Mouse (Mus musculus) neural tube, embryonic 12.5 days (tissue): ENCODE measurements around the gene Atxn1. TPM values are rescaled to one million over a fixed set of nuclear protein-coding genes. Genes with fewer than 3 reads are reported as not detected.

Experiments
- ATAC-seq: fragments of 200-750 bp; cut with Nextera tagmentation; 2 replicates; pipeline ENCODE4 v1.8.0; 2017; ENCODE audit warnings: low read depth, mild to moderate bottlenecking, moderate TSS enrichment, moderate library complexity; ENCODE audit not compliant: low FRiP score
- H3K27ac ChIP-seq: fragments of 300-500 bp; sonication (generic); 2 replicates; pipeline ENCODE4 v1.5.1; 2016
- H3K27me3 ChIP-seq: fragments of 300-500 bp; sonication (generic); replicated peaks from 2 replicates; pipeline ENCODE4 v1.6.1; 2016; ENCODE audit warnings: mild to moderate bottlenecking
- H3K36me3 ChIP-seq: fragments of 300-500 bp; sonication (generic); 2 replicates; pipeline ENCODE4 v1.6.1; 2016; ENCODE audit warnings: mild to moderate bottlenecking
- H3K4me1 ChIP-seq: fragments of 300-500 bp; sonication (generic); 2 replicates; pipeline ENCODE4 v1.6.1; 2016
- H3K4me2 ChIP-seq: fragments of 300-500 bp; sonication (generic); replicated peaks from 2 replicates; pipeline ENCODE4 v1.6.1; 2016; ENCODE audit warnings: mild to moderate bottlenecking
- H3K4me3 ChIP-seq: fragments of 300-500 bp; sonication (generic); 2 replicates; pipeline ENCODE4 v1.5.1; 2016
- H3K9ac ChIP-seq: fragments of 300-500 bp; sonication (generic); 2 replicates; pipeline ENCODE4 v1.6.1; 2016; ENCODE audit warnings: mild to moderate bottlenecking
- H3K9me3 ChIP-seq: fragments of 300-500 bp; sonication (generic); 2 replicates; pipeline ENCODE4 v1.6.1; 2016; ENCODE audit warnings: mild to moderate bottlenecking
- WGBS: fragments of 180-500 bp; shearing (Covaris S2); methylation state at CpG from one replicate; pipeline ENCODE4 v1.1.7; 2016; 5-methylcytosine and 5-hydroxymethylcytosine counted together
- polyA plus RNA-seq: library from polyadenylated mRNA; unstranded; fragments of >200 nt; fragmentation: Nextera tagmentation; extraction: Ambion mirVana; gene quantifications from 2 replicates; pipeline ENCODE4 v1.2.1, GENCODE M21; 2016

Atxn1 gene
- polyA plus RNA-seq, 1 experiment from 2014 or later = 3.4 TPM

DNA sequence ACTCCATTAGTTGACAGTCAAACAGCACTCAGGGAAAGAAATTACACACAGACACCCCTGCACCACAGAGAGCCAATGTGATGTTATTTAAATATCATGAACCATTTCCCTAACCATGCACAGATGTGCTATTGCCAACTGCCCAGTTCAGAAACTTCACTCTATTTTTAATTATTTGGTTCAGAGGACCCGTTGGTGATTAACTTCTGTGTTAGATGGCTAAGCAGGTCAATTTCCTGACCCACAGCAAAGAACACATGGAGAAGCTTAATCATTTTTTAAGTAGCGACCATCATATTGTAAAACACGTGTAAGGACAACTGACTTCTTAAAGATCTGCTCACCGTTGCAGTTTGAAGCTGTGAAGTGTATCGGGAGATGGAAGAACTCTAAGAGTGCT is 26.7 kb downstream of the Atxn1 start:
- no peaks in the 10 kb centered on the region for H3K4me1 ChIP-seq
- H3K36me3 ChIP-seq = no peaks in the 10 kb centered on the region
- H3K27me3 ChIP-seq = no peaks in the 10 kb centered on the region
- no peak overlapping the region for H3K4me2 ChIP-seq
- H3K27ac ChIP-seq = no peak overlapping the region
- no peaks in the 10 kb centered on the region for H3K9me3 ChIP-seq
- no peak overlapping the region for H3K9ac ChIP-seq
- 87% methylated on average over 5 of the region's 5 CpGs for WGBS
- ATAC-seq = no peak
- no peak overlapping the region for H3K4me3 ChIP-seq

DNA sequence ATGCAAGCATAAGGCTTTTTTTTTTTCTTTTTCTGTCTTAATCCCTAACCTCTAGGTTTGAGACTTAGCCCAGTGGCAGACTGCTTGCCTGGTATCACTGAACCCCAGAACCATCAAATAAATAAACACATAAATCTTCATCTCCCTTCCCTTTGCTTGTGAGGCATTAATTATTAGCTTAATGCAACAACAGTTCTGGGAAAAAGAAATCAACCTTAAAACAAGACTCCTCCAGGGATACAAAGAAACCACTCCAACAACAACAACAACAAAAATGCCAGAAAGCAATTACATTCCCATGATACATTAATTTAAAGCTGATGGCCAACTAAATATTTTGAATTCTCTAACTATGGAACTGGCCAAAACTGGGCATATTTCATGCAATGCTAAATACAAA is 28.0 kb downstream of the Atxn1 start:
- no peak for ATAC-seq
- no peak overlapping the region for H3K4me2 ChIP-seq
- H3K9ac ChIP-seq = no peak overlapping the region
- no peaks in the 10 kb centered on the region for H3K4me1 ChIP-seq
- H3K9me3 ChIP-seq = no peaks in the 10 kb centered on the region
- no peak overlapping the region for H3K4me3 ChIP-seq
- no peaks in the 10 kb centered on the region for H3K27me3 ChIP-seq
- no peak overlapping the region for H3K27ac ChIP-seq
- no peaks in the 10 kb centered on the region for H3K36me3 ChIP-seq

DNA sequence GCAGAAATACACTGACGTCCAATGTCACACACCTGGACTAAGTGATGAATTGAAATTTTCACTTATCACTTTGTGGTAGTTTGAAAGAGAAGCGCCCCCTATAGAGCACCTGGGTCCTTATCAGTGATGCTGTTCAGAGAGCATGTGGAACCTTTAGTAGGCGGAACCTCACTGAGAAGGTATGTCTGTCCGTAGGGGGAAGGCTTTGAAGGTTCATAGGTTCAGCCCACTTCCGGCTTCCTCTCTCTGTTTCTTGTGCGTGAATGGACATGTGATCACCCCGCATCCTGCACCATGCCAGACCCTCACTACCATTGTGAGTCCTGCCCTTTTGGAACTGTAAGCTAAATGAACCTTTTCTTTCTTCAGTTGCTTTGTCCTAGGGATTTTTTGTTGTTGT is 29.0 kb downstream of the Atxn1 start:
- no peaks in the 10 kb centered on the region for H3K27me3 ChIP-seq
- no peaks in the 10 kb centered on the region for H3K4me1 ChIP-seq
- no peak for ATAC-seq
- H3K27ac ChIP-seq = no peak overlapping the region
- H3K9me3 ChIP-seq = no peaks in the 10 kb centered on the region
- WGBS = 84% methylated on average over 7 of the region's 7 CpGs
- no peaks in the 10 kb centered on the region for H3K36me3 ChIP-seq
- no peak overlapping the region for H3K4me2 ChIP-seq
- no peak overlapping the region for H3K4me3 ChIP-seq
- H3K9ac ChIP-seq = no peak overlapping the region

DNA sequence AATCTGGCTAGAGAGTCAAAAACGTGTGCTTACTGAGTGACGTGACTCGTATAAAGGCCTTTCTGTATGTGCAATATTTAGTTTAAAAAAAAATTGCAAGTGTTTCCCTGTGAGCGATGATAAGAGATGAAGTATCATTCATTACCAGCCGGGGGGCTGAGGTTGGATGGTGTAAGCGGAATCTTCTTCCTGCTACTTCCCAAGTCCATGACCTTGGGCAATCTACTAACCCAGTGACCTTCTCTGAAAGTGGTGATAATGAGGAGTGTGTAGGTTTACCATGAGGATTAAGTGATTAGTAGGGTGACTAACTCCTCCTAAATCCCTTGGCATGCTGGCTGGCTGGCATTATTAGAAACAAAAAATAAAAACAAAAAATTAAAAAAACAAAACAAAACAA is 30.0 kb downstream of the Atxn1 start:
- no peak for ATAC-seq
- Histone ChIP-seq H3K9ac (no peak overlapping the region), H3K27ac (no peak overlapping the region), H3K9me3 (no peaks in the 10 kb centered on the region), H3K27me3 (no peaks in the 10 kb centered on the region), H3K4me3 (no peak overlapping the region), H3K4me2 (no peak overlapping the region), H3K36me3 (no peaks in the 10 kb centered on the region), H3K4me1 (no peaks in the 10 kb centered on the region)
- 91% methylated on average over 6 of the region's 6 CpGs for WGBS

DNA sequence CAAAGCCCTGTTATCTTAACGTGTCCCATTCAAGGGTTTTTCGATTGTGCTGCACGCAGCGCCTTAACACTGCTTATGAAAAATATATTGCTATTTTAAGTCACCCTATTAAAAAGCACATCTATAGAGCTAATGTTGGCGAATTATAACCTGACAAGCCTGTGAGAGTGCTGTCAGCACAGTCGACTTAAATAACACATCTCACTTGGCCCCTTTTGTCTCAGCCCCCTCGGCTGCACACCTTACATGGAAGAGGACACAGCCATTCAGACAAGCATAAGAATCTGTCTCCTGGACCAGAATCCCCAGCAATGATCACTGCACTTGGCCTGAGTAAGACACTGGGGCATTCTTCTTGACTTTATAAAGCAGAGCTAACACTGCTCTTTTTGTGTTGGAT is 30.7 kb downstream of the Atxn1 start:
- Histone ChIP-seq H3K9me3 (no peaks in the 10 kb centered on the region), H3K36me3 (no peaks in the 10 kb centered on the region), H3K4me1 (no peaks in the 10 kb centered on the region), H3K27ac (no peak overlapping the region), H3K27me3 (no peaks in the 10 kb centered on the region), H3K4me3 (no peak overlapping the region), H3K4me2 (no peak overlapping the region), H3K9ac (no peak overlapping the region)
- no peak for ATAC-seq
- 76% methylated on average over 7 of the region's 7 CpGs for WGBS

DNA sequence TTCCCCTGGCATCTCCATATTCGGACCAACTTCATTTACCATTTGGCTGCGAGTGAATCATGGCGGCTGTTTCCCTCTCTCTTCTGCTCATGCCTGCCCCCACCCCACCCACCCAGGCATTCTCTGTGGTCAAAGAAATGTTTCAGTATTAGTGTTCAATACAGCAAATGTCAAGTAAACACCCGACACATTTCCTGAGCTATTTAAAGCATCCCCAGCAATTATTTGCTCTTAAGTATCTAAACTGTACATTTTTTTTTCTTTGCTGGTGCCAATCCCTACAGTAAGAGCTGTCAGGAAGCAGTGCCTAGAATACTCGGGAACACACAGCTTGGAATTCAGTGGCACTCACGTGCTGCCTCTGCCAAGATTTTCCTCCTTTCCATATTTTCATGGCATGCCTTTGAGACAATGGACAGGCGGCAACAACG is 32.3 kb downstream of the Atxn1 start:
- H3K27me3 ChIP-seq = no peaks in the 10 kb centered on the region
- no peaks in the 10 kb centered on the region for H3K9me3 ChIP-seq
- no peak for ATAC-seq
- H3K9ac ChIP-seq = no peak overlapping the region
- no peak overlapping the region for H3K4me2 ChIP-seq
- no peak overlapping the region for H3K4me3 ChIP-seq
- no peaks in the 10 kb centered on the region for H3K4me1 ChIP-seq
- no peak overlapping the region for H3K27ac ChIP-seq
- WGBS = 84% methylated on average over 8 of the region's 8 CpGs
- H3K36me3 ChIP-seq = no peaks in the 10 kb centered on the region

DNA sequence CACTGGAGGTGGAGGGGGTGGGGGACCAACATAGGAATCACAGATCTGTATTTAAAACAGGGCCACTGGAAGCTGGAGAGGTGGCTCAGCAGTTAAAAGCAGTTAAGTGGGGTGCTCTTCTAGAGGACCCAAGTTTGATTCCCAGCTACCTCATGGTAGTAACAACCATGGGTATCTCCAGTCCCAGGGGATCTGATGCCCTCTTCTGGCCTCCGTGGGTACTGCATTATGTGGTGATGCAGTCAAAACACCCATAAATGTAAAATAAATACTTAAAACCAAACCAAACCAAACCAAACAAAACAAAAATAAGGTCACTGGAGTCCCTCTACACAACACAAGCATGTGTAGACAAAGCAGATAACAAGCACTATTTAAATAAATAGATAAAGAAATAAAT is 32.9 kb downstream of the Atxn1 start:
- ATAC-seq = no peak
- Histone ChIP-seq H3K4me1 (no peaks in the 10 kb centered on the region), H3K36me3 (no peaks in the 10 kb centered on the region), H3K27ac (no peak overlapping the region), H3K27me3 (no peaks in the 10 kb centered on the region), H3K9ac (no peak overlapping the region), H3K4me3 (no peak overlapping the region), H3K9me3 (no peaks in the 10 kb centered on the region), H3K4me2 (no peak overlapping the region)
- WGBS = 50% methylated on average over 1 of the region's 1 CpGs

DNA sequence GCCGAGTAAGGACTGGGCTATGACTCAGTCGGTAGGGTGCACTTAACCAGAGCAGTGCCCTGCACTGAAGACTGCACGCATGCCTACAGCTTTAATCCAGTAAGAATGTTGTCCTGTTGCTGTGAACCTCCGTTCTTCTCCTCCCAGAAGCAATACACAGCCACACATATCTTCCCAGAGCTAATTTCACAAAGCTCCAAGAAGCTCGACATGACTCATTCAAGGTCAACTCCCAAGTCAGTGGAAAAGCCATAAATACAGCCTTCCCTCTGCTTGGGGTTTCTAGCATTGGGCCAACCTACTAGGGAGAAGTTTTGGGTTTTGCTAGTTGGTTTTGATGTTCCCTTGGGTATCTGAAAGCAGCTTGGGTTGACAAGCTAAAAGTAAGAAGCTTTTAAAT is 33.6 kb downstream of the Atxn1 start:
- H3K4me1 ChIP-seq = no peaks in the 10 kb centered on the region
- H3K9me3 ChIP-seq = no peaks in the 10 kb centered on the region
- no peak overlapping the region for H3K9ac ChIP-seq
- no peak overlapping the region for H3K4me3 ChIP-seq
- WGBS = 93% methylated on average over 5 of the region's 5 CpGs
- H3K4me2 ChIP-seq = no peak overlapping the region
- H3K27ac ChIP-seq = no peak overlapping the region
- ATAC-seq = no peak
- no peaks in the 10 kb centered on the region for H3K27me3 ChIP-seq
- no peaks in the 10 kb centered on the region for H3K36me3 ChIP-seq

DNA sequence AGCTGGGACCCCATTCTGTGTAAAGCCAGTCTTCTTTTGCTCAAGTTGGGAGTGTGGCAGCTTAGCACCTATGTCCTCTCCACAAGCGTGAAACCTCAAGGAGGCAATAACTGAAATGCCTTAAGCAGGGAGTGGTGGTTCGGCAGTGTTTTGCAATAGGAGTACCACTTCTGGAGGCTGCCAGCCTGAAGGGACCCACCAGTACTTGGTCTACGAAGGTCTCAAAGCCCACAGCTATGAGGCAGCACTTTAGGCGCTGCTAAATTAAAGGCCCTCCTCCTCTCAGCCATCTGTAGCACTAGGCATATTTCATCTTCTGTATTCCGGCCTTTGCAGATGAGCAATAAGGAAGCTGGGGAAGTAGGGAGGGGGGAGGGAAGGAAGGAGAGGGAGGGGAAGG is 35.1 kb downstream of the Atxn1 start:
- no peaks in the 10 kb centered on the region for H3K36me3 ChIP-seq
- no peaks in the 10 kb centered on the region for H3K4me1 ChIP-seq
- no peaks in the 10 kb centered on the region for H3K27me3 ChIP-seq
- no peak overlapping the region for H3K27ac ChIP-seq
- H3K9me3 ChIP-seq = no peaks in the 10 kb centered on the region
- WGBS = 81% methylated on average over 5 of the region's 5 CpGs
- H3K9ac ChIP-seq = no peak overlapping the region
- H3K4me2 ChIP-seq = no peak overlapping the region
- no peak overlapping the region for H3K4me3 ChIP-seq
- ATAC-seq = no peak

DNA sequence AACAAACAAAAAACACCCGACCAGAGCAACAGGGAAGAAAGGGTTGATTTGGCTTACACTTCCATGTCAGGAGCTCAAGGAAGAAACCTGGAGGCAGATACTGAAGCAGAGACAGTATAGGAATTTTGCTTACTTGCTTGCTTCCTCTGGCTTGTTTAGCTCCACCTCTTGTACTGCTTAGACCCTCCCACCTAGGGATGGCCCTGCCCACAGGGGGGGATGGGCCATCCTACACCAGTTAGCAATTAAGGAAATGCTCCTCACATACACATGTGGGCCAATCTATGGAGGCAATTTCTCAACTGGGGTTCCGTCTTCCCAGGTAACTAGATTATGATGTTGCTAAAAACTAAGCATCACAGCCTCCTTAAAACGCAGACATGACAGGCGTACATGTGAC is 39.5 kb downstream of the Atxn1 start:
- H3K4me3 ChIP-seq = no peak overlapping the region

DNA sequence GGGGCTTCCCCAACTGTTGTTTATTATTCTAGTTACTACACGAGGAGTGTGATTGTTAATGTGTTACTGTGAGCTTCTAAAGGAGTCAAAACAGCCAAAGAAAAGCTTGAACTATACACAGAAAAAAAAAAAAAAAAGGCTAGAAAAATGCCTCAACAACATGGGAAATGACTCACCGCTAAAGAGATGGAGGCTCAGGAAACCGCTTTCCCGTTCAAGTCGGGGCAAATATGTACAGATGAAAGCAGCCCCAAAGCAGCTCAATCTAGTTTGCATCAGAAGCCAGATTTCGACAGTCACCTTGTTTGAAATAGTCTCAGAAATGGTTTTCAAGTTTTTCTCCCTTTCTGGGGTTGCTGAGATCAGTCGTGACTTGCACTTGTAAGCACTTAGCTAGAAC is 40.3 kb downstream of the Atxn1 start:
- H3K4me3 ChIP-seq = no peak overlapping the region
- ATAC-seq = no peak
- no peak overlapping the region for H3K4me2 ChIP-seq
- no peaks in the 10 kb centered on the region for H3K27me3 ChIP-seq
- H3K9me3 ChIP-seq = no peaks in the 10 kb centered on the region
- no peaks in the 10 kb centered on the region for H3K36me3 ChIP-seq
- no peaks in the 10 kb centered on the region for H3K4me1 ChIP-seq
- 80% methylated on average over 7 of the region's 7 CpGs for WGBS
- H3K9ac ChIP-seq = no peak overlapping the region
- no peak overlapping the region for H3K27ac ChIP-seq

More for the DNA sequence above, 39.5 kb downstream of the Atxn1 start:
- Histone ChIP-seq H3K27ac (no peak overlapping the region), H3K9ac (no peak overlapping the region), H3K4me2 (no peak overlapping the region), H3K27me3 (no peaks in the 10 kb centered on the region), H3K9me3 (no peaks in the 10 kb centered on the region), H3K4me1 (no peaks in the 10 kb centered on the region), H3K36me3 (no peaks in the 10 kb centered on the region)
- WGBS = 84% methylated on average over 4 of the region's 4 CpGs
- ATAC-seq = no peak

DNA sequence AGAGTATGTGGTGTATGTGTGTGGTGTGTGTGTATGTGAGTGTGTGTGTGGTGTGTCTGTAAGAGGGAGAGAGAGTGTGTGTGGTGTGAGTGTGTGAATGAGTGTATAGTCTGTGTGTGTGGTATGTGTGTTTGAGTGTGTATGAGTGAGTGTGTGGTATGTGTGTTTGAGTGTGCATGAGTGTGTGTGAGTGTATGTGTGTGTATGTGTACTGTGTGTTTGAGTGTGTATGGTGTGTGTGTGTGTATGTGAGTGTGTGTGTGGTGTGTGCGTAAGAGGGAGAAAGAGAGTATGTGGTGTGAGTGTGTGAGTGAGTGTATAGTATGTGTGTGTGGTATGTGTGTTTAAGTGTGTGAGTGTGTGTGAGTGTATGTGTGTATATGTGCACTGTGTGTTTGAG is 41.7 kb downstream of the Atxn1 start:
- Histone ChIP-seq H3K4me2 (no peak overlapping the region), H3K27ac (no peak overlapping the region), H3K9ac (no peak overlapping the region), H3K4me3 (no peak overlapping the region), H3K9me3 (no peaks in the 10 kb centered on the region), H3K27me3 (no peaks in the 10 kb centered on the region), H3K4me1 (no peaks in the 10 kb centered on the region), H3K36me3 (no peaks in the 10 kb centered on the region)
- 100% methylated on average over 1 of the region's 1 CpGs for WGBS
- no peak for ATAC-seq

DNA sequence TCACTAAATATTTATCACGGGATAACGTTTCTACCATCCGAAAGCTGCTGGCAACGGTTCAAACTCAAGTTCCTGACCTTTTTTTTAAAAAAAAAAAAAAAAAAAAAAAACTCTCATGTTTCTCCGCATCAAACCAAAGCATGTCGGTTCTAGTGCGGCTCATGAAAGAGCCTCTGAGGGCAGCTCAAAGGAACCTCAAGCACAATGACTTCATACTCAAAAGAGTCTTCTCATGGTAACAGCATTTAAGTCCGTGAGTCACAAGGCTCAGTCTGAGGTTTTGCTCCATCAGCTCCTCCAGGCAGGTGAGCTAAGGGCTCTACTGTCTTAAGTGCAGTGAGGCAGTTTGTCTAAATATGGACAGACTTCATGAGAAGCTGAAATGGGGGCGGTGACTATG is 42.3 kb downstream of the Atxn1 start:
- Histone ChIP-seq H3K4me1 (no peaks in the 10 kb centered on the region), H3K4me2 (no peak overlapping the region), H3K4me3 (no peak overlapping the region), H3K9ac (no peak overlapping the region), H3K36me3 (no peaks in the 10 kb centered on the region), H3K9me3 (no peaks in the 10 kb centered on the region), H3K27me3 (no peaks in the 10 kb centered on the region), H3K27ac (no peak overlapping the region)
- 66% methylated on average over 9 of the region's 9 CpGs for WGBS
- ATAC-seq = no peak
